Mouse (Mus musculus) ES-E14 (cell line): ENCODE measurements around the gene Nbr1.

Experiments
- HCFC1 ChIP-seq: IDR thresholded peaks from 2 replicates; pipeline ENCODE4 v1.6.1; 2012; ENCODE audit warnings: low read length, inconsistent platforms, borderline replicate concordance; ENCODE audit not compliant: insufficient read depth
- MAFK ChIP-seq: IDR thresholded peaks from 2 replicates; pipeline ENCODE4 v1.6.1; 2014; ENCODE audit warnings: mild to moderate bottlenecking, low read depth, low read length, inconsistent platforms; ENCODE audit not compliant: insufficient read depth
- ZC3H11A ChIP-seq: IDR thresholded peaks from 2 replicates; pipeline ENCODE4 v1.6.1; 2012; ENCODE audit warnings: low read depth, mild to moderate bottlenecking, inconsistent platforms, low read length, borderline replicate concordance

DNA sequence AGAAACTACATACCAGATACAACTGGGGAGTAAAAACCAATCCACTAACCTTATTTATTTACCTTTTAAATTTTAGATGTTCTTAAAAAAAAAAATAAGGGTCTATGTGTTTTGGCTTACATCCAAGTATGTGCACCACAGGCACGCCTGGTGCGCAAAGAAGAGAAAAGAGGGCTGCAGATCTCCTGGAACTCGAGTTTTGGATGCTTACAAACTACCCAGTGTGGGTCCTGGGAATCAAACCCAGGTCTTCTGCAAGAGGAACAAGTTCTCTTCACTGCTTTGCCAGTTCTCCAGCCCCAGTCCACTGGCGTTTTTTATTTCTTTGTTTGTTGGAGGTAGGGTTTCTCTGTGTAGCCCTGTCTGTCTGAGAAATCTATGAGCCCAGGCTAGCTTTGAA, 25.3 kb upstream of the Nbr1 start:
- TF ChIP-seq MAFK (no peak), HCFC1 (no peak), ZC3H11A (no peak)
